Mouse (Mus musculus): Measurements from ENCODE around the gene Prlhr. TPM values are rescaled to one million over a fixed set of nuclear protein-coding genes. Genes with fewer than 3 reads are reported as not detected.

Prlhr gene
- polyA plus RNA-seq, 1 experiment from 2014 or later: not detected

DNA sequence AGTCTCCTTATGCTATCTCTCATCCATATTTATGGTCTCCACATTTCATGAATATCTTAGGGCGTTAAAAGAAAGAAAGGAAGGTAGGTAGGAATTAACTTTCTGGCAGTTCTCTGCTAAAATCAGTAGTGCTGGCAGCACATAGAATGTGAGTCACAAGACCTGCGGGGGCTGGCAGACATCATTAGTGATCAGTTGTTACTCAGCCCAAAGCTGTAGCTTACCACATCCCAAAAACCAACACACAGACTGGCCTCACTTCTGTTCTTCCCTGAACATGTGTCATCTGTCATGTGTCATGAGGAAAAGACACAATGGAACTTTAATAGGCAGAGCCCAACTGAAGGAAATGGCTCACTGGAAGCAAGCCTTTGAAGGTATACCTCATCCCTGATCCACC, 9.0 kb downstream of the Prlhr start:
- Histone ChIP-seq H3K9me3 (ENCODE audit: control insufficient read depth, low read depth, low read length) (no peaks in the 10 kb centered on the region), H3K27ac (ENCODE audit: low read length) (no peak overlapping the region), H3K4me3 (ENCODE audit: low read depth, low read length) (no peak overlapping the region), H3K4me1 (ENCODE audit: control insufficient read depth, insufficient read depth, low read length) (peaks cover 4% of the 10 kb centered on the region; the same call in 1 of the 2 replicates), H3K27me3 (ENCODE audit: control insufficient read depth, insufficient read depth, low read length) (no peaks in the 10 kb centered on the region), H3K4me2 (replicated peaks; ENCODE audit: low read depth, low read length) (no peak overlapping the region), H3K36me3 (ENCODE audit: control insufficient read depth, insufficient read depth, low read length) (no peaks in the 10 kb centered on the region), H3K9ac (replicated peaks; ENCODE audit: low read depth, low read length) (no peak overlapping the region)
- no peak for ATAC-seq (ENCODE audit: insufficient number of reproducible peaks, insufficient read depth, low FRiP score, low read depth)
- 78% methylated on average over 2 of the region's 2 CpGs for WGBS

DNA sequence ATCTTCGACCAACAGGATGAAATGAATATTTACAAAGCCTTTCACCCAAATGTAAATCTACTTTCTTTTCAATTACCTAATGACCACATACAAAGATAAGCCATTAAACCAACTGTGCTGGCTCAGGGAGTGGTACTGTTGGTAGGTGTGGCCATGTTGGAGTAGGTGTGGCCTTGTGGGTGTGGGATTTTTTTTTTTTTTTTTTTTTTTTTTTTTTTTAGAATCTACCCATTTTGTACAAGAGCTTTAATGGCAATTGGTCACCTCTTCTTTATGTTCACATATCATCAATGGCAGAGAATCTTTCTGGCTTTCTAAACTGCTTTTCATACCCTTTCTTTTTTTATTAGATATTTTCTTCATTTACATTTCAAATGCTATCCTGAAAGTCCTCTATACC, 12.3 kb downstream of the Prlhr start:
- Histone ChIP-seq H3K27ac (ENCODE audit: low read length) (no peak overlapping the region), H3K9ac (replicated peaks; ENCODE audit: low read depth, low read length) (no peak overlapping the region), H3K4me1 (ENCODE audit: control insufficient read depth, insufficient read depth, low read length) (no peaks in the 10 kb centered on the region), H3K4me2 (replicated peaks; ENCODE audit: low read depth, low read length) (no peak overlapping the region), H3K9me3 (ENCODE audit: control insufficient read depth, low read depth, low read length) (no peaks in the 10 kb centered on the region), H3K36me3 (ENCODE audit: control insufficient read depth, insufficient read depth, low read length) (no peaks in the 10 kb centered on the region), H3K4me3 (ENCODE audit: low read depth, low read length) (no peak overlapping the region), H3K27me3 (ENCODE audit: control insufficient read depth, insufficient read depth, low read length) (no peaks in the 10 kb centered on the region)
- WGBS: 76% methylated on average over 1 of the region's 1 CpGs
- no peak for ATAC-seq (ENCODE audit: insufficient number of reproducible peaks, insufficient read depth, low FRiP score, low read depth)

DNA sequence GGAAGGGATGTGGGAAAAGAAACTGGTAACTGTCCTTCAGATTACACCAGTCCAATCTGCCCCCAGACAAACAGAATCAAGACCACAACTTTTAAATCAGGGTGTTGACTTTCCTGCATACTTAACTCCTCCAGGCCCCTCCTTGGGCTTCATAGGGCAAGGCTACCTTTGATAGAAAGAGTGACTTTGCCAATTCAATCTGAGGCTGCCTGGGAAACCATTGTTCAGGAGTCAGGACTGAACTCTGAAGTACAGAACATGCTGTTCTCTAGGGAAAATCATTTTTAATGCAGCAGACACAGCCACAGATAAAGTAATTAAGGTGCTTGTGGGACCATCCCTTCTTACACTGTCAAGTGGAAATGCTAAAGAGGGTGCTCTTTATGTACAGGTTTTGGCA, 27.6 kb downstream of the Prlhr start:
- Histone ChIP-seq H3K36me3 (ENCODE audit: control insufficient read depth, insufficient read depth, low read length) (no peaks in the 10 kb centered on the region), H3K9ac (replicated peaks; ENCODE audit: low read depth, low read length) (no peak overlapping the region), H3K4me1 (ENCODE audit: control insufficient read depth, insufficient read depth, low read length) (no peaks in the 10 kb centered on the region), H3K27me3 (ENCODE audit: control insufficient read depth, insufficient read depth, low read length) (no peaks in the 10 kb centered on the region), H3K27ac (ENCODE audit: low read length) (no peak overlapping the region), H3K9me3 (ENCODE audit: control insufficient read depth, low read depth, low read length) (no peaks in the 10 kb centered on the region), H3K4me2 (replicated peaks; ENCODE audit: low read depth, low read length) (no peak overlapping the region), H3K4me3 (ENCODE audit: low read depth, low read length) (no peak overlapping the region)
- no peak for ATAC-seq (ENCODE audit: insufficient number of reproducible peaks, insufficient read depth, low FRiP score, low read depth)

- Histone ChIP-seq H3K9ac (replicated peaks; ENCODE audit: low read depth, low read length) (no peak overlapping the region), H3K27ac (ENCODE audit: low read length) (no peak overlapping the region), H3K9me3 (ENCODE audit: control insufficient read depth, low read depth, low read length) (no peaks in the 10 kb centered on the region), H3K4me2 (replicated peaks; ENCODE audit: low read depth, low read length) (no peak overlapping the region), H3K4me3 (ENCODE audit: low read depth, low read length) (no peak overlapping the region), H3K4me1 (ENCODE audit: control insufficient read depth, insufficient read depth, low read length) (no peaks in the 10 kb centered on the region), H3K36me3 (ENCODE audit: control insufficient read depth, insufficient read depth, low read length) (no peaks in the 10 kb centered on the region), H3K27me3 (ENCODE audit: control insufficient read depth, insufficient read depth, low read length) (no peaks in the 10 kb centered on the region)
- no peak for ATAC-seq (ENCODE audit: insufficient number of reproducible peaks, insufficient read depth, low FRiP score, low read depth)
- 63% methylated on average over 5 of the region's 5 CpGs for WGBS
These were observed 28.0 kb downstream of the Prlhr start for GRCm38 (mm10) chr19:60440083-60440482.

DNA sequence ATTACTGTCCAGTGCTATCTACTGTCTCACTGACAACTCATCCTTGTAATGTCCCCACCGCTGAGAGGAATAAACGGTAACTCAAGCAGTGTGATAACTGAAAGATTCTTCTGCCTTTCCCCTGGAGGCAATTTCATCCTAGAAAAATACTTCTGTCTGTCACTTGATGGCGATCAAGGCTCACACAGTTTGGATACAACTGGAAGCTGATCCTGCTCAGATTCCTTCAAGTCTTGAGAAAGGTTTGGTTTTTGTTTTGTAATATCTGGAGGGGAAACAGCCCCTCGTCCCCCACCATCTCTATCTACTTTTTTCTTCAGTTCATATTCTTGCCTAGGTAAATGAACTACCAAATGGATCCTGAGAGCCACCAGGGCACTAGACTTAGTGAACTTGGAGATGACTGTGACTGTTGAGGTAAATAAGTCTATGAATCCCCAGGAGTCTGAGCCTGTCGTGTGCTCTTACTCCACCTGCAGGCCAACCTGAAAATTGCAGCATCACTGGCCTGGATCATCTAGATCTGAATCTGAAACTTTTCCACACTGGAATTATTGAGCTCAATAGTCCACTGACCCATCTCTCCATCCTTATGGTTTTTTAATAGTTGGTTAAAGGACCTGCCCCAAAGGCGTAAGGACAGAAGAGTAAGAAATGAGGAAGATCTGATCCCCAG, 30.4 kb downstream of the Prlhr start:
- Histone ChIP-seq H3K4me3 (ENCODE audit: low read depth, low read length) (no peak overlapping the region), H3K4me2 (replicated peaks; ENCODE audit: low read depth, low read length) (no peak overlapping the region), H3K9ac (replicated peaks; ENCODE audit: low read depth, low read length) (no peak overlapping the region), H3K4me1 (ENCODE audit: control insufficient read depth, insufficient read depth, low read length) (no peaks in the 10 kb centered on the region), H3K9me3 (ENCODE audit: control insufficient read depth, low read depth, low read length) (no peaks in the 10 kb centered on the region), H3K27me3 (ENCODE audit: control insufficient read depth, insufficient read depth, low read length) (no peaks in the 10 kb centered on the region), H3K36me3 (ENCODE audit: control insufficient read depth, insufficient read depth, low read length) (no peaks in the 10 kb centered on the region), H3K27ac (ENCODE audit: low read length) (no peak overlapping the region)
- 52% methylated on average over 6 of the region's 6 CpGs for WGBS
- ATAC-seq (ENCODE audit: insufficient number of reproducible peaks, insufficient read depth, low FRiP score, low read depth): no peak

- no peak overlapping the region for H3K4me2 ChIP-seq (replicated peaks; ENCODE audit: low read depth, low read length)
- H3K9me3 ChIP-seq (ENCODE audit: control insufficient read depth, low read depth, low read length): no peaks in the 10 kb centered on the region
- no peak overlapping the region for H3K27ac ChIP-seq (ENCODE audit: low read length)
- no peaks in the 10 kb centered on the region for H3K27me3 ChIP-seq (ENCODE audit: control insufficient read depth, insufficient read depth, low read length)
- H3K4me1 ChIP-seq (ENCODE audit: control insufficient read depth, insufficient read depth, low read length): no peaks in the 10 kb centered on the region
- no peak overlapping the region for H3K9ac ChIP-seq (replicated peaks; ENCODE audit: low read depth, low read length)
- H3K4me3 ChIP-seq (ENCODE audit: low read depth, low read length): no peak overlapping the region
- H3K36me3 ChIP-seq (ENCODE audit: control insufficient read depth, insufficient read depth, low read length): no peaks in the 10 kb centered on the region
- no peak for ATAC-seq (ENCODE audit: insufficient number of reproducible peaks, insufficient read depth, low FRiP score, low read depth)
- 77% methylated on average over 6 of the region's 6 CpGs for WGBS
These were observed 35.6 kb downstream of the Prlhr start for GRCm38 (mm10) chr19:60432347-60433129.

DNA sequence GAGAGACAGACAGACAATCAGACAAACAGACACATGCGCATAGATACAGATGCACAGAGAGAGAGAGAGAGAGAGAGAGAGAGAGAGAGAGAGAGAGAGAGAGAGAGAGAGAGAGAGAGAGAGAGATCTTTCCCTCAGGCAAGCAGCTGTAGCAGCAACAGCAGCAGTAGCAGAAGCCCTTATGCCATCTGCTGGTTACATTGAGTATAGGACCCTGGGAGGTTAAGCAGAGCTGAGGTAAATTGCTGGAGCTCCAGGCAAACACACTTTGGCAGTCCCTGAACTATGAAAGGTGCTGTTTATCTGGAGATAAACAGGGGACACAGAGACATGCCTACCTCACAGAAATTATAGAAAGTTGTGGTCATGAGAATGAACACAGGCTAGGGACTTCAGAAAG, 50.5 kb downstream of the Prlhr start:
- 67% methylated on average over 1 of the region's 1 CpGs for WGBS
- no peaks in the 10 kb centered on the region for H3K27me3 ChIP-seq (ENCODE audit: control insufficient read depth, insufficient read depth, low read length)
- no peak overlapping the region for H3K27ac ChIP-seq (ENCODE audit: low read length)
- no peaks in the 10 kb centered on the region for H3K9me3 ChIP-seq (ENCODE audit: control insufficient read depth, low read depth, low read length)
- no peak overlapping the region for H3K4me3 ChIP-seq (ENCODE audit: low read depth, low read length)
- no peak overlapping the region for H3K4me2 ChIP-seq (replicated peaks; ENCODE audit: low read depth, low read length)
- ATAC-seq (ENCODE audit: insufficient number of reproducible peaks, insufficient read depth, low FRiP score, low read depth): no peak
- H3K4me1 ChIP-seq (ENCODE audit: control insufficient read depth, insufficient read depth, low read length): no peaks in the 10 kb centered on the region
- H3K9ac ChIP-seq (replicated peaks; ENCODE audit: low read depth, low read length): no peak overlapping the region
- no peaks in the 10 kb centered on the region for H3K36me3 ChIP-seq (ENCODE audit: control insufficient read depth, insufficient read depth, low read length)
